Mouse (Mus musculus) retina, adult 2 months (tissue): ENCODE results near the gene Inppl1.

Experiments
- DNase-seq: peaks from one replicate; pipeline ENCODE4 v3.0.0-alpha.2; 2012; ENCODE audit warnings: low read depth, low spot score

The Inppl1 gene

DNA sequence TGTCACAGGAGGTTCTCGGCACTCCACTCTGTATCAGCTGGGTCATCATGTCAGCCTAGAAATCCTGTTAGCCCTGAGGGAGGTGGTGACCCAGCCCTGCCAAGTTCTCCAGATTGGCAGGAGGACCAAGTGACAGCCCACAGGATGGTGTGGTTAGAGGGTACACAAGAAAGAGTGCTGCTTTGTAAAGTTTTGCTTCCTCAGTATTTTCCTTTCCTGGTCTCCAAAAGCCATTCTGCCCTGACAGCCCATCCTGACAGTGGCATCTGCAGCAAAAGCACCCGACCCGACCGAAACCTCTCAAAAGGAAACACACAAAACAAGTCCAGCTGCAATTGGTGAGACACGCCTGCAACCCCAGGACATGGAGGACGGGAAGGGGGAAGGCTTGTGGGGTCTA lies 6.2 kb upstream of the Inppl1 start:
- no peak for DNase-seq

DNA sequence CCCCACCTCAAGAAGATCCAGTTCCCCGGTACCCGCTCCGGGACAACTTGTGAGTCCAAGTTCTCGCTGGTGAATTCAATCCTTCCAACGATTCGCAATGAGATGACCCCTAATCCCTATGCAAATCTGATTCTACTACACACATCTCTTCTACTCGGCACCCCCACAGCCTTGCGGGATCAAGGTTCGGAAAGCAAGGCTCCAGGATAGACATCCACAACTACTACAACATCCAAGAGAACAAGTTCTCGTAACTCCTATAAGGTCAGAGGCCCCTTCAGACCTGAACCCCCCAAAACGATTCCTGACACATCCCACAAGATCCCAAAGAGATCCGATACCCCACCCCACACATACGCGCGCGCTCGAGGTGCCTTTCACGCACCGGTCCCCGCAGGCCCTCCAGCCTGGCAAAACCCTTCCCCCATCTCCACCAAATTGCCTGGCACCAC lies 849 bp downstream of the Inppl1 start:
- DNase-seq, result no peak

DNA sequence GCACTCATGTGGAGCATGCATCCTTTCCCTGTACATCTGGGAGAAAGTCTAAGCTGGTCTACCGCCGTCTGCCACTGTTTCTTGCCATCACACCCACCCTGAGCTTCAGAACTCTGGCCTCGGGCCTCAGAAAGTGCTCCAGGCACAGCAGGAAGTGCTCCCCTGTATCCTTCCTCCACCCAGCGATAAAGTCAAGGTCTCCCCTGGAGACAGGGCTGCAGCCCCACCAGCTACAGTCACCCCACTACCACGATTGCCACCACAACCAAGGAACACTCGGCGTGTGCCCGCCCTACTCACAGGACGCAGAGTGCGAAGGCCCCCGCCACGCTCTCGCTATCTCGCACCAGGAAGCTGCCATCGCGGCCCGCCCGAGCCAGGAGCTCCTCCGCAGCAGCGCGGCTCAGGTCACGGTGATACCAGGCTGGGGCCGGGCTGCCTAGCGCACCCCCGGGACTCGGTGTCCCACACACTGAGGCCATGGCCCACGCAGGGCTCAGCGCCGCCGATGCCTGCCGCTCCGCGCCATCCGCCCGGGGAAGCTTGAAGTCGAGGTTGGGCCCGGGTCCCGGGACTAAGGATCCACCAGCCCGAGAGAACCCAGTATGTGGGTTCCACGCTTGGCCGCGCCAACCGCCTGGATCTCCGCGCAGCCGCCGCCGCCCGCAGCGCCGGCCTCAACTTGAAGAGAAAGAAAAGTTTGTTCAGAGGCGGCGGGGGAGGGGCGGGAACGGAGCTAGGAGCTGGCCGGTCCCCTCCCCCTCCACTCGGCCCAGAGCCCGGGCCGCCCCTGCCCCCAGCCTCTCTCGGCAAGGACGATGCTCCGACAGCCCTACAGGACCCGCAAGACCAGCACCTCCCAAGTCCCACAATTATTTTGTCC lies 1.5 kb downstream of the Inppl1 start:
- DNase-seq, result no peak

DNA sequence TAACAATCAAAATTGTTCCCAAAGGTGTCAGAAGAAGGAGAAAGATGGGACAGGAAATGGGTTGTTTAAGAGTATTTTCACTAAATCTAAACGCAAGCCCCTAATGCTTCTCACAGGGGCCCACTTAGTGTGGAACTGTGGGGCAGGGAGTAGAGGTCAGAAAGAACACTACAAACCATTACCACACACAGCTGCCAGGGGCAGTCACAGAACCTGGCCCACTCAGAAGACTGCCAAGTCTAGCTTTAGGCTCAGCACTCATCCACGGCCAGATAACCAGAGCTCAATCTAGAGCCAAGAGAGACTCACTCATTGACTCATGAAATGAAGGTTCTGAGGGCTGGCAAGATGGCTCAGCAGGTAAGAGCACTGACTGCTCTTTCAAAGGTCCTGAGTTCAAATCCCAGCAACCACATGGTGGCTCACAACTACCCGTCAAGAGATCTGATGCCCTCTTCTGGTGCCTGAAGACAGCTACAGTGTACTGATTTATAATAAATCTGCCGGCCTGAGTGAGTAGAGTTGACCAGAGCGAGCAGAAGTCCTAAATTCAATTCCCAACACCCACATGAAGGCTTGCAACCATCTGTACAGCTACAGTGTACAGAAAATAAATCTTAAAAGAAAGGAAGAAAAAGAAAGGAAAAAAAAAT lies 2.4 kb downstream of the Inppl1 start:
- no peak for DNase-seq

DNA sequence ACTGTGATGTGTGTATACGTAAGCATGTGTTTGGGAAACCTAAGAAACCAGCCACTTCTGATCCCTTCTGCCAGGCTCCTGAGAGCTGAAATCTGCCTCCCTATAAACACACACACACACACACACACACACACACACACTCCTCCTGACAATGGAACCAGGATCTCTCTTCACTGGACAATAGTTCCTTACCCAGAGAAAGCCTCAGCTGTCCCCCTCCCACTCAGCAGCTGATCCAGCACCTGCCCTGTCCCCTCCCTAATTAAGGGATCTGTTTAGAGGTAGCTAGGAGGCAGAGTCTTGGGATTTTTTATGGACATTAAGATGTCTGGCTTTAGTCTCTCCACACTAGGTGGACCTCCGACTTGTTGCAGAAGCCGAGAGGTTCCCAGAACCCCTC lies 3.1 kb downstream of the Inppl1 start:
- no peak for DNase-seq

DNA sequence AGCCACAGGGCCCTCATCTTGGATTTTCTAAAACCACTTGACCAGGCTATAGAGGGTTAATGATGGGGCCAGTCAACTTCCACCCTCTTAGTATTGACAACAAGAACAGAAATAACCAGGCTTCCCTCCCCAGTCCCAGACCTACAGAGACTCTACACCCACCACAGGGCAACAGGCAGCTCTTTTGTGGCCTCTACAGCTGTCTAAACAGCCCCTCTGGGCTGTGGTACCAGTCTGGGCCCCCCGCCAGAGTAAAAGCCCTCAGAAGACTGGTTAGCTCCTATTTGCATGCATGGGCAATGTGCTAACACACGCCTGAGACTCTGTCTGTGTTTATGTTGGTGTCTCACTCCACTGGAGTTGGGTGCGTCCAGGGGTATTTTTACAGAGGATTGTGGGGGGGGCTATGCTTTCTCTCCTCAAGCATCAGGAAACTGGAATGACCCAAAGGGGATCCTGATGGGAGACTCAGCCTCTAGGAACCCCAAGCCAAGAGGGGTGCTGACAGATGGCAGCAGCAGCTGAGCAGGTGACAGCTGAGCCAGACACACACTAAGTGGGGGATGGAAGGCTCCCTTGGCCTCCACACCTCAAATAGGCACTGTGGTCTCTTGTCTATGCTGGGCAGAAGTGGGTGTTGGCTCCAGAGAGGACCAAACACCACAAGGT lies 4.0 kb downstream of the Inppl1 start:
- no peak for DNase-seq

DNA sequence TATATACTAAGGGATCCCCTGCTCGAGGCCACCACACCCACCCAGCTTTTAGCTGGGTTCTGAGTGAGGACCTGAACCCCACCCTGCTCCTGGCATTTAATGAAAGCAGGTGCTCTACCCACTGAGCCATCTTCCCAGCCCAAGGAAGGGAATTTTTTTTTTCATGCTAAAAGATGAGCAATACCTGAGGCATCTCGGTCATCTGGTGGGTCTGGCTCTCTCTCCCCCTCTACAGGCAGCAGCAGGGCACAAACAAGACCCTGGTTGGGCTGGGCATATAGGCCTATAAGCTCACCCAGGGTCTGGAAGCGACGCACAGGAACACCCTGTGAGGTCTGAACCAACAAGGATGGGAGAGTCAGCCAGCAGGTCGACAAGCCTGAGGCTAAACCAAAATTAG lies 4.7 kb downstream of the Inppl1 start:
- DNase-seq, result no peak

DNA sequence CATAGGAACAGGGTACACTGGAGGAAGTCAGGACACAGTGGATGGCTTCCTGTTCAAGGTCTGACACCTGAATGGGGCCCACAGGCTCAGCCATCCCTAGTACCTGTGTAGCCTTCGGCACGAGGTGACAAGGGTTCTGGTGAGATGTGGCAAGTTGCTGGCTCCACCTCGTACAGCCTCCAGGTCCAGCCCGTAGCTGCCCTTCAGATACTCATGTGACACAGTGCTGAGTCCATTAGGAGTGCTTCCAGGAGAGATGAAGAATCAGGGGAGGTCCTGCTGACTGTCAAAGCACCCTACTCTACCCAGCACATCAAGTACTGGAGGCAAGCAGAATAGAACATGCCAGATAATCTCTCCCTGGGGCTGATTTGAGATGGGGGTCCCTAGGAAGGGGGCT lies 5.7 kb downstream of the Inppl1 start:
- no peak for DNase-seq

DNA sequence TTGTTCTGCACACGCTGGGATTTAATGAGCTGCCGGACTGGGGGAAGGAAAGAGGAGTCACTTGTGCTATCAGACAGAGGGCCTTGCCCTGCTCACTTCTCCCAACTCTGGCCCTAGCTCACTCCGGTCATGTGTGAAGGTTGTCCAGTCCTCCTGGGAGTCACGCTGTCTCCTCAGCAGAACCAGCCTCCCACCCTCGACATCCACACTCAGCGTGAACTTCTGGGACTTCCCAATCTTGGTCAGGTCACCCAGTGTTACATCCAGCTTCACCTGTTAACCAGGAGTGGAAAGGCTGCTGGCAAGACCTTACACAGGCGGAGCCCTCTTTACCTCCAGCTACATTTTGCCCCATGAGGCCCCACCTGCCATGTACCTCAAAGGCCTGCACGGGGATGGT lies 6.6 kb downstream of the Inppl1 start:
- DNase-seq, result no peak

DNA sequence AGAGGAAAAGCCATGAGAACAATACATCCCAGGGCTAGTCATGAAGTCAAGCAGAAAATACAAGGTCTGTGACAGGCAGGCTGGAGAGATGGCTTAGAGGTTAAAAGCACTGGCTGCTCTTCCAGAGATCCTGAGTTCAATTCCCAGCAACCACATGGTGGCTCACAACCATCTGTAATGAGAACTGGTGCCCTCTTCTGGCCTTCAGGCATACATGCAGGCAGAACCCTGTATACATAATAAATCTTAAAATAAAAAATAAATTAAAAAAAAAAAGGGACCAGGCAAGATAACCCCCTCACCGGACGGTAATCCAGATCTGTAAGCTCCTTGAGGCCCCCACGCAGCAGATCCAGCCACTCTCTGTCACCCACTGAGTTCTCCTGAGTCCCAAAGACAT lies 7.7 kb downstream of the Inppl1 start:
- no peak for DNase-seq

DNA sequence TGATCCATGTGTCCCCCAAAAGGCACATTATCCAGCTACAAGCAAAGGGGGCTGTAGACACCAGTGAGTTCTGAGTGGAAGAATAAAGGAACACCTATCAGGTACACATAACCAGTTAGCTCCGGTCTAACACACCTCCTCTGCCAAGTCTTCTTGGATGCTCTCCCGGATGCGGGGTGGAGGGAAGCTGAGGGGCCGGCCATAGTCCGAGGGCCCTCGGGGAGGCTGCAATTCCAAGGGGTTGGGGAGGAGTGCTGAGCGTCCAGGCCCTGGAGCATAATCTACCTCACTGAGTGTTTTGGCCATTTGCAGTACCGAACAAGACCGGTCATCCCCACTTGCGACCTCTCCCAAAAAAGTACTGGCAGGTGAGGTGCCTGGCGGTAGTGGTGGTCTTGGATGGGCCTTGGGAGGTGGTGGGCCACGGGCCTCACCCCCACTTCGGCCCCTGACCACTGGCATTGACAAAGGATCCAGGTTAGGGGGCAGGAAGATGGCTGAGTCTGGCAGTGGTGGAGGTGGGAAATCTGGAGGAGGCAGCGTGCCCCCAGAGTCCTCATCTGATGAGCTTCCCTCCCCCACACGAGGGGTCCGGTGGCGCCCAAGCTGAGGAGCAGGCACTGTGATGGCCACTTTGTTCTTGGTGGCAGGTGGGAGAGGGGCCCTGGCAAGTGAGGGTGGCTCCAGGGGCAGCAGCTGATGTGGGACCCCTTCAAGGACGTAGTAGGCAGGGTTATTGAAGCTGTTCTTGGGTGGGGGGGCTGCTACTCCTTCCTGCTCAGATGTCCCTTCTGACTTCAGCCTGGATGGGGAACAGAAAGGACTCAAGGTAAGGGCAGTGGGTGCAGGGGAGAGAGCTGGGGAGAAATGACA lies 14.0 kb downstream of the Inppl1 start:
- DNase-seq, result no peak

DNA sequence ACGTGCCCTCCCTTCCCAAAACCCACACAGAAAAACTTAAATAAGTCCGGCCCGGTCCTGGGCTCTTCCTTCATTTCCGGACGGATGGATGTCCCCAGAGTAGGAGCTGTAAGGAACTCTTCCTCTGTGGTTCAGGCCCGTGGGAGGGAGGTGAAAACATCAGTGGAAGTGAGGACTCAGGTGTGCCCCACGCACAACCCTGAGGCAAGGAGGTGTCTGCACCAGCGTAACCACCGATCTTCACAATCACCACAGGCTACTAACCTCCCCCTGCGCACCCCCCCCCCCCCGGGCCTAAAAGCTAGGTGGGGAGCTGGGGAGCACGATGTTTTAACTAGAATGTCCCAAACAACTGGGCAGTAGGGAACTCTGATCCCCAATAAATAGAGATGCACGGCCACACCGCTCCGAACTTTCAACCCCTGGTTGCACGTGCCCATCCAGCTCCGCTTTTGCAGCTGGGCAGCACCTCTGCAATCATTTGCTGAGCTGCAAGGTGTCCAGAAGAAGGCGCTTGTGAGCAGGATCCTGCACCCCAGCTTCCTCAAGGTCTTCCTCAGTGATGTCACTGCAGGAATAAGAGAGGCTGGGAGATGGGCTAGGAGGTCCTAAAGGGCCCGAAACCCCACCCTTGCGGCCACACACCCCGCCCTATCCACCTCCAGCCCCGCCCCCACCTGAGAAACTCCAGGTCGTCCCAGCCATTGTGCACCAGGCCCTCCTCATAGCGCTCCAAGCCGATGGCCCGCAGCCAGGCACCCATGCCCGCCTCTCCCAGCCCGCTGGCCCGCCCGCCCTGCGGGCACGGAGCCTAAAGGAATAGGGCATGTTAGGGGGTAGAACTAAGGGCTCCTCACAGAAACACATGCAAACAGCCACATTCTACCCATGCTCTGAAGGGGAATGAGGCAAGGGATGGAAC lies 14.9 kb downstream of the Inppl1 start:
- DNase-seq, result no peak

DNA sequence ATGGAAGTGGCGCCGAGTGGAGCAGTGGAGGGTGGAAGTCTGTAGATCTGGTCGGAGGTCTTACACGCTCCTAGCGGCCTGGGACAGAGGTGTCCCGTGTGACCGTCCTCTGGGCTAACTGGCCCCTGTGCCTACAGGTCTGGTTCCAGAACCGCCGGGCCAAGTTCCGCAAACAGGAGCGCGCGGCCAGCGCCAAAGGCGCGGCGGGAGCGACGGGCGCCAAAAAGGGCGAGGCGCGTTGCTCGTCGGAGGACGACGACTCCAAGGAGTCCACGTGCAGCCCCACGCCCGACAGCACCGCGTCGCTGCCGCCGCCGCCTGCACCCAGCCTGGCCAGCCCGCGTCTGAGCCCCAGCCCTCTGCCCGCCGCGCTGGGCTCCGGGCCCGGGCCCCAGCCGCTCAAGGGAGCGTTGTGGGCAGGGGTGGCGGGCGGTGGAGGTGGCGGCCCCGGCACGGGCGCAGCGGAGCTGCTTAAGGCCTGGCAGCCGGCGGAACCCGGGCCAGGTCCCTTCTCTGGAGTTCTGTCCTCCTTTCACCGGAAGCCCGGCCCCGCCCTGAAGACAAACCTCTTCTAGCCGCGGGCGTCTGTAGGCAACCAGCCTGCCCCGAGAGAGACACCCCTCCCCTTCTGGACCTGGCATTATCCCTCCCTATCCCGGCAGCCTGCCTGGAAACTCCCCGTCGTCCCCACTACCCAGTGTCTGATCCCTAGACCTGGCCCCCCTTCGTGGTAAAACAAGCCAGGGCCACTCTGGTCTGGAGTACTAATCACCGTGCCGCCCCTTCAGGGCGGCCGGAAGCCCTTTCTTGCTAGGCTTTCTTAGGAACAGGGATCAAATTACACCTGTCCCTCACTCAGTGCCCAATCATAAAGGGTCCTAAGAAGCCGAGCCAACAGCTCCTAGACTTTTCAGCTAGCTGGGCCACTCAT lies 16.2 kb downstream of the Inppl1 start:
- no peak for DNase-seq

DNA sequence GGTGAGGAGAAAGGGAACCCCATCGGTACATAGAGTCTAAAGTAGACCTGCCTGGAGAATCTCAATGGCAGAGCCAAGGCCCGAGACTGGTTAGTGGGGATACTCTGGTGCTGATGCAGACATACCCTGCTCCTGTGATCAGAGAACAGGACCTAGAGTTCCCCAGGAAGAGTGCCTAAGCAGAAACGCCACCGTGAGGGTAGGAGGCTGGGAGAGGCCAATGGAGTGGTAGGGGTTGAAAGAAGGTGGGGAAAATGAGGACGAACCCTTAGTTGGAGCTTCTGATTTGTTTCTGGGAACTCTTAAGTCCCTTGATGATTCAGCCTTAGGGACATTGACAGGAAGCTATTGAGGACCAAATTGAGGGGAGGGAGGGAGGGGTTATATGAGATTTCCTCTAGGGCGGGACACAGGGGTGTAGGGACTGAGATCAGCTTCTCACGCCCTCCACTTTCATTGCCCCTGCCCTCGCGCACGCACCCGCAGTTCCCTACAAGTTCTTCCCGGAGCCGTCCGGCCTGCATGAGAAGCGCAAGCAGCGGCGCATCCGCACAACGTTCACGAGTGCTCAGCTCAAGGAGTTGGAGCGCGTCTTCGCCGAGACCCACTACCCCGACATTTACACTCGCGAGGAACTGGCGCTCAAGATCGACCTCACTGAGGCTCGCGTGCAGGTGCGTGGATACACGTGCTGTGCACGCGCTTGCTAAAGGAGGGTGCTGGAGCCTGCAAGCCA lies 17.6 kb downstream of the Inppl1 start:
- DNase-seq, result no peak

DNA sequence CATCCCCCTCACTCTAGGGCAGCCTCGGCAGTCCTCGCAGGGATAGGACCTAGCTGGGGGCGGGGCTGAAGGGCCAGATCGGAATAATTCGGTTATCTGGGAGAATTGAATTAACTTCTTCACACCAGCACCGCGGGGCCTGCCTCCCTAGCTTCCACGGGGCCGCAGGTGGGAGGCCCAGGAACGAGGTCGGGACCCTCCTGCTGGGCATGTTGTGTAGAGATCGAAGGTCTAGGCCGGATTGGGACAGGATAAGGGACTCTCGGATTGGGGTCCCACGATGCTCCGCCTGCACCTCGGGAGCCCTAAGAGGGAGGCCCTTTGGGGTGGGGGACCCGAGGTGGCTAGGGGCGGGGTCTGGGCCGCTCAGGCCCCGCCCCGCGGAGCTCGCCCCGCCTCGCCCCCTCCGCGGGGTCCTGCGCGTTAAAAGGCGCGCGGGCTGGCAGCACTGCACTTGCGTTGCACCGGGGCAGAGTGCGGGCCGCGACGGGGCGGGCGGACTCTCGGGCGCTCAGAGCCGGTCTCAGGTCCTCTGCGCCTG lies 20.1 kb downstream of the Inppl1 start, which contains the start of gene Phox2a:
Phox2a (plus strand) TSS at position 453 of the 541 bp plus-strand sequence.
- no peak for DNase-seq

DNA sequence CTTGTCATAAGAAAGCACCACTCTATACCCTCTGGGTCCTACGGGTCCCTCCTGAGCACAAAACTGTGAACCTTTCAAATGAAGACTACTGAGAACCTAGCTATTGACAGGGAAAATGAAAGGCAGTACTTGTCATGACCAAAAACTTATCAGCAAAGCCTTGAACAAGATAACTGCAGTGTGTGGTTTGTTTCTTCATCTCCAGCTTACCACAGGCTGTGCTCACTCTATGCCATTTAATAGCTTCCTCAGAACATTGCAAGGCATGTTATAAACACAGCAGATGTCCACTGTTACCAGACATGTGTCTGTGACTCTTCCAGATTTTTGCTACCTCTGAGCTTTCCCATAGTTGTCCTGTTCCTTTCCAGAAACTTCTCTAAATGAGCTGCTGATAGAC lies 61.0 kb downstream of the Inppl1 start:
- DNase-seq, result no peak

DNA sequence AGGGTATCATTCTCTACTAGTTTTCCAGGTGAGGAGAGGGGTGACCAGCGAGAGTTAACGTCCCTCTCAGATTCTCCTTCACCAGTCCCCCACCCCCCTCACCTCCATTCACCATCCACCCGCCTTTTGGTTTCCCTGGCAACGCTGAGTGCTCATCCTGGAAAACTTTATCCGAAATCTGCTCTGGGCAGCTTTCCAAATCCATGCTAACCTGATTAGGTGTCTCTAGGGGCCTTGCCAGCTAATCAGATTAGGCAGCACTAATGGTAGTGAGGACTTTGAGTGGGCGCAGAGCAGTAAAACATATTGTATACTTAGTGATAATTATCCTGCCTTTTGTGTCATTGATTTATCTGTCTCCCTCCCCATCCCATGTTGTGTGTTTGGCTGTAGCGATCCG lies 65.3 kb downstream of the Inppl1 start:
- DNase-seq, result peak; percentile 59
